Mouse (Mus musculus): ENCODE measurements around the gene Wdr27. TPM values are rescaled to one million over a fixed set of nuclear protein-coding genes. Genes with fewer than 3 reads are reported as not detected.
"Not testable (repeated sequence)": the region's sequence is repeated elsewhere in the genome, so short reads cannot be mapped to it uniquely, and the experiment has no call there.

Gene Wdr27
- polyA plus RNA-seq (2015; fragmentation: Nextera tagmentation; extraction: Ambion mirVana) = 7.9 and 8.8 TPM in 2 replicates

DNA sequence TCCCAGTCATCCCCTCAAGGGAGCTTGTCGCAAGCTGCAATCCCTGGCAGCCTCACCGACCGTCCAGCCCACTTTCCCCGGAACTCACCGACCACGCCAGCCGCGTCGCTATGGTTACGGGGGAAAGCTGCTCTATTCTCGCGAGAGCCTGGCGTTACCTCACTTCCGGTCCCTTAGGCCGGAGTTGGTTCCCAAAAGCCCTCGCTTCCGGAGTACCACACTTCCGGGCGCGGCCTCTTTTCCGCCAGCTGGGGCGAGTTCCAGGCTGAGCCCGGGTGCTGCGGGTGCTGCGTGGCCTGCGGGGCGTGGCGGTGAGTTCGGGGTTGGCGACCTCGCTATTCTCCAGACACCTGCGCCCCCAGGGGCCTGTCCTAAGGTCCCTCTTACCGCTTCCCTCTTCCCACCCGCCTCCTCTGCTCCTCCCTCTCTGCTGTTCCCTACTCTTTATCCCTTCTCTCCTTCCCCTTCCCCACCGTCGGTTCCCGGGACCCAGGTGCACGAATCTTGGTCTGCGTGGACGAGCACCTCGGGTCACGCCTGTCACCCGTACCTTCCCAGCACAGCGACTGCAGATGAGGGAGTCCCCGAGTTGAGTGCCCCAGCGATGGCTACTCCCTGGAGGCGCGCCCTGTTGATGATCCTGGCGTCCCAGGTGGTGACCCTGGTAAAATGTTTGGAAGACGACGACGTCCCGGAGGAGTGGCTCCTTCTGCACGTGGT, at the start of gene Wdr27, which contains the start of gene 1600012H06Rik:
Wdr27 (minus strand) TSS at position 150 of the 720 bp plus-strand sequence.
1600012H06Rik (plus strand) TSS at position 176 of the 720 bp plus-strand sequence.
- peak; percentile 99 for ATAC-seq (replicated peaks)

GRCm38 (mm10) chr17:14992522-14993138, 49.7 kb upstream of the Wdr27 start:
- not testable (repeated sequence) for H3K9me3 ChIP-seq; H3K27ac ChIP-seq (replicated peaks); H3K9ac ChIP-seq (replicated peaks); H3K4me1 ChIP-seq; H3K27me3 ChIP-seq; H3K4me3 ChIP-seq; H3K36me3 ChIP-seq; H3K4me2 ChIP-seq (replicated peaks)
- no CpG with 5 or more reads among the region's 98 CpGs for WGBS
- peak; percentile 70 for ATAC-seq (replicated peaks)

More for the DNA sequence above, at the start of gene Wdr27, which contains the start of gene 1600012H06Rik:
- H3K36me3 ChIP-seq = peaks cover 11% of the 10 kb centered on the region
- H3K4me2 ChIP-seq (replicated peaks) = peak within 1 kb of the TSS; percentile 75
- peak within 1 kb of the TSS; percentile 94 for H3K4me3 ChIP-seq
- no peaks in the 10 kb centered on the region for H3K27me3 ChIP-seq
- peaks cover 26% of the 10 kb centered on the region for H3K4me1 ChIP-seq
- peak within 1 kb of the TSS; percentile 90 for H3K9ac ChIP-seq (replicated peaks)
- no peaks in the 10 kb centered on the region for H3K9me3 ChIP-seq
- under 1% methylated on average over 54 of the region's 54 CpGs for WGBS
- peak within 1 kb of the TSS; percentile 82 for H3K27ac ChIP-seq (replicated peaks)

DNA sequence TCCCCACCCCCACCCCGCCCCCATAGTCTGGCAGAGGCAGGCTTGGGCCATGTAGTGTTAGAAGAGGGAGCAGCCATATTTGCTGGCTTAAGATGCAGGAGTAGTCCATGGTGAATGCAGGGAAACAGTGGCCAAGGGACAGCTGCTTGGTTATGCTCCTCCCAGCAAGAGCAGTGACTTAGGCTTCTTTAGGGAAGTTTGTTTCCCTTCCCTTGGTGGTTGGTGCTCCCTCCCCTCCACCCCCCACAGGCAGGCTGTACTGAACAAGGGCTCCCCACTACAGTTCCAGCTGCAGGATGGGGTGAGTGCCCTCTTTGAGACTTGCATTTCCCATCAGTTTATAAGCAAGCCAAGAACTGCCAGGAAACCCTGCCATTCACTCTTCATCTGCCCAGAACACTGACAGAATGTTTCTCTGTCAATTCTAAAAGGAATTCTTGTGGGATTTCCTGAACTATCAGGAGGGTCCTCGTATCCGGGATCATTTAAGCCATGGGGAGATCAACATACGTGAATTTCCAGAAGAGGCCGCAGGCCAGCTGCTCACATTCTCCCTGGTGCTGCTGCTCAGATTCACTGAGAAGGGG, 47.3 kb upstream of the Wdr27 start:
- not testable (repeated sequence) for H3K27me3 ChIP-seq; H3K4me2 ChIP-seq (replicated peaks); H3K9me3 ChIP-seq; ATAC-seq (replicated peaks); H3K9ac ChIP-seq (replicated peaks); H3K36me3 ChIP-seq; H3K4me1 ChIP-seq; H3K27ac ChIP-seq (replicated peaks); H3K4me3 ChIP-seq
- WGBS = 85% methylated on average over 4 of the region's 5 CpGs

DNA sequence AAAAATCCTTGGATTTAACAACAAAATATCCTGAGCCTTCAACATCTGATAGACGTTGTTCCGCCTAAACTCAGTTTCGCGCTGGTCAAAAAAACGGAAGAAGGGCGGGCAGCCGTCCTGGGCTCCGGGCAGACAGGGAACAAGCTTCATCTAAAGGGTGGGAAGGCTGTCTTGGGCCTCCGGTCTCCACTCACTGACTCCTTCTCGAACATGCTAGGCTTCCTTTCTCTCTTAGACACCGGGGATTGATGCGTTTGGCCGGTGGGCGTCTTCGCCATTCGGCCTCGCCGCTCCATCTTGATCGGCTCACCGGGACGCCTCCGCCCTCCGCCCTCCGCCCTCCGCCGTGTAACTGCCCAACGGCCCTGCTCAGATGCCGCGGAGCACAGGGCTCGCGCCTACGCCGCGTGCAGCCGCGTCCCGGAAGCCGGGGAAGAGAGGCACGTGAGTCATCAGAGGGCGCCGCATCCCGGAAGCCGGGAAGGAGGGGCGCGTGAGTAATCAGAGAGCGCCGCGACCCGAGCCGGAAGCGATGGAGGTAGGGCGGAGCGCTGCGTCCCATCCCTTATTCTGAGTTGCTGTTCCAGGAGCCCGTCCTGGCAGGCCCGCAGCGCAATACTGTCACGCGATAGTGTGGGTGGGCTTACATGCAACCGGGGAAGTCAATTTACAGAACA, 35.5 kb upstream of the Wdr27 start, which contains the start of the genes 9030025P20Rik and Gm3417:
9030025P20Rik (plus strand) TSS at position 107 of the 677 bp plus-strand sequence.
Gm3417 (minus strand) TSS at position 429 of the 677 bp plus-strand sequence.
- WGBS = no CpG with 5 or more reads among the region's 60 CpGs
- H3K9me3 ChIP-seq; H3K9ac ChIP-seq (replicated peaks); H3K27me3 ChIP-seq; H3K27ac ChIP-seq (replicated peaks); H3K4me1 ChIP-seq; H3K36me3 ChIP-seq; H3K4me3 ChIP-seq: not testable (repeated sequence)
- peak; percentile 99 for ATAC-seq (replicated peaks)
- peak within 1 kb of the TSS; percentile 28; the same call in 1 of the 2 replicates for H3K4me2 ChIP-seq (replicated peaks)

- H3K27ac ChIP-seq (replicated peaks); H3K36me3 ChIP-seq; H3K9ac ChIP-seq (replicated peaks); H3K4me3 ChIP-seq; H3K9me3 ChIP-seq; H3K4me1 ChIP-seq; H3K27me3 ChIP-seq: not testable (repeated sequence)
- H3K4me2 ChIP-seq (replicated peaks) = peak overlapping the region; percentile 28; the same call in 1 of the 2 replicates
- 2% methylated on average over 4 of the region's 7 CpGs for WGBS
- ATAC-seq (replicated peaks) = peak; percentile 2; the same call in 1 of the 2 replicates
These were observed 34.9 kb upstream of the Wdr27 start for GRCm38 (mm10) chr17:14977718-14978361.

- H3K36me3 ChIP-seq; H3K9me3 ChIP-seq; ATAC-seq (replicated peaks); H3K4me1 ChIP-seq; H3K27ac ChIP-seq (replicated peaks); H3K27me3 ChIP-seq; H3K4me3 ChIP-seq; H3K4me2 ChIP-seq (replicated peaks); H3K9ac ChIP-seq (replicated peaks): not testable (repeated sequence)
- WGBS = no CpG with 5 or more reads among the region's 6 CpGs
These were observed 25.5 kb upstream of the Wdr27 start for GRCm38 (mm10) chr17:14968373-14968913.

DNA sequence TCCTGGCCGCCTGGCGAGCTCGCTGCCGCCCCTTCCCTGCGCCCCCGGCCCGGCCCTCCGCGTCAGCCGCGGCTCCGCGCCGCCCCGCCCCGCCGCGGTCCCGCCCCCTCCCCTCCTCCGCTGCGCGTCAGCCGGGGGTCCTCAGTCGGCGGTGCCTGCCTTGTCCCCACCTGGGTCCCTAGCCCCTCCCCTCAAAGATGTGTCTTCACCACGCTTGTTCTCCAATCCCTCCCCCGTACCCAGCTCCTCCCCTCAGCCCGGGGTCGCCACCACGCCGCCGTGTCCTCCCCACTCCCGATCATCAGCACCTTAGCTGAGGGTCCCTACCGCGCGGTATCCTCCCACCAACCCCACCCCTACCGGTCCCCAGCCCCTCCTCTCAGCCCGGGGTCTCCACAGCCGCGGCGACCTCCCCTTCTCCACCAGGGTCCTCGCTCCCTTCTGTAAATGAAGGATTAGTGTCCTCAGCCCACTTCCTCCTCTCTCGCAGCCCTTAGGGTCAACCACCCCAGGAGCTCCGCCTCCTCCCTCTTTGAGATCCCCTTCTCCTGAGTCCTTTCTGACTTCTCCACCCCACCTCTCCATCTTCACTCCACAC, 18.7 kb upstream of the Wdr27 start:
- not testable (repeated sequence) for H3K4me2 ChIP-seq (replicated peaks); H3K9me3 ChIP-seq; H3K36me3 ChIP-seq; H3K9ac ChIP-seq (replicated peaks); H3K27me3 ChIP-seq; H3K4me3 ChIP-seq; H3K27ac ChIP-seq (replicated peaks)
- WGBS = no CpG with 5 or more reads among the region's 44 CpGs
- peak; percentile 94 for ATAC-seq (replicated peaks)
- H3K4me1 ChIP-seq = peaks cover 15% of the 10 kb centered on the region

- not testable (repeated sequence) for H3K36me3 ChIP-seq; H3K27me3 ChIP-seq; H3K9me3 ChIP-seq; H3K27ac ChIP-seq (replicated peaks)
- Histone ChIP-seq H3K4me2 (replicated peaks) (peak within 1 kb of the TSS; percentile 86), H3K9ac (replicated peaks) (peak within 1 kb of the TSS; percentile 71), H3K4me3 (peak within 1 kb of the TSS; percentile 76), H3K4me1 (peaks cover 15% of the 10 kb centered on the region)
- ATAC-seq (replicated peaks) = peak; percentile 74
- 1% methylated on average over 39 of the region's 100 CpGs for WGBS
These were observed 18.1 kb upstream of the Wdr27 start, which contains the start of gene Phf10 for GRCm38 (mm10) chr17:14960951-14961556. Phf10 (minus strand) TSS chr17:14961273.

DNA sequence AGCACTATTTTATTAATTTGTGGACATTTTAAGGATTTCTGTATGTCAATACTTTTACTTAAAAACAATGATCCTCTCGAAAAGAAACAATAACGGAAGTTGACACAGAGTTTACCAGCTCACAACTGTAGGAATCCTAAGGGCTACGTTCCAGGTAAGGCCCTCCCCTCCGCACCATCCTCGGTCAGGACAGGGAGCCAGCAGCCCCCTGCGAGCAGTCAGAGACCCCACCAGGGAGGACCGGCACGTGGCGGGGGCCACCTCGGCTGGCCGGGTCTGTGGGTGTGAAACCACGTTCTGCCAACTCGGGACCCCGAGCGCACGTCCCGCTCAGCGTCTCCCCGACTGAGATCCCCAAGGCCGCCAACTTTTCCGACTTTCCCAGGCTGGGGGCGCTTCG, 17.6 kb upstream of the Wdr27 start:
- peak overlapping the region; percentile 71 for H3K9ac ChIP-seq (replicated peaks)
- H3K4me3 ChIP-seq = peak overlapping the region; percentile 76
- no peaks in the 10 kb centered on the region for H3K27me3 ChIP-seq
- H3K4me1 ChIP-seq = peaks cover 15% of the 10 kb centered on the region
- under 1% methylated on average over 22 of the region's 23 CpGs for WGBS
- 0 out of 2 replicates have a peak, but pooled peaks cover 6% of the 10 kb centered on the region for H3K36me3 ChIP-seq
- no peak overlapping the region for H3K27ac ChIP-seq (replicated peaks)
- H3K9me3 ChIP-seq = no peaks in the 10 kb centered on the region
- H3K4me2 ChIP-seq (replicated peaks) = peak overlapping the region; percentile 86
- ATAC-seq (replicated peaks) = peak; percentile 12

GRCm38 (mm10) chr17:14959979-14960378, 17.0 kb upstream of the Wdr27 start:
- peaks cover 15% of the 10 kb centered on the region for H3K4me1 ChIP-seq
- H3K27me3 ChIP-seq = no peaks in the 10 kb centered on the region
- peak overlapping the region; percentile 41 for H3K9ac ChIP-seq (replicated peaks)
- no peaks in the 10 kb centered on the region for H3K9me3 ChIP-seq
- H3K4me3 ChIP-seq = peak overlapping the region; percentile 29
- 0 out of 2 replicates have a peak, but pooled peaks cover 6% of the 10 kb centered on the region for H3K36me3 ChIP-seq
- peak overlapping the region; percentile 44 for H3K4me2 ChIP-seq (replicated peaks)
- WGBS = 15% methylated on average over 3 of the region's 3 CpGs
- no peak overlapping the region for H3K27ac ChIP-seq (replicated peaks)
- no peak for ATAC-seq (replicated peaks)
